ENCODE assay signal across 10 mouse cellular contexts in genomic region chr14:7105124-7105802, GRCm38 (mm10). TPM values are rescaled to one million over a fixed set of nuclear protein-coding genes. Genes with fewer than 3 reads are reported as not detected.
DNase-seq lines count a peak whose midpoint lies in the region; ATAC-seq lines count a peak whose summit lies in the region.
"Not testable (repeated sequence)": the region's sequence is repeated elsewhere in the genome, so short reads cannot be mapped to it uniquely, and the experiment has no call there.
"Had no signal": no experiment of that assay in that cellular context is flagged by ENCODE, and none has a peak within 500 bp of the region (broad histone marks: within the 10 kb centered on the region; RNA-seq: fewer than 3 reads in every experiment).

No protein-coding gene starts in this region.

- not testable (repeated sequence) for H3K4me1 ChIP-seq in embryonic facial prominence, embryonic 11.5 days (ENCODE audit: control insufficient read depth, insufficient read depth, low read length); hindbrain, embryonic 16.5 days (ENCODE audit: control insufficient read depth, insufficient read depth, low read depth, low read length); lung, embryonic 15.5 days

- 0 out of 2 replicates have a peak overlapping the region, but pooled peaks have one; percentile 28 for H3K27ac ChIP-seq in embryonic facial prominence, embryonic 11.5 days (replicated peaks; ENCODE audit: low read depth, low read length)
- H3K27ac ChIP-seq in hindbrain, embryonic 16.5 days (ENCODE audit: low read depth, low read length): peak overlapping the region; percentile 80
- peak overlapping the region; percentile 76 for H3K27ac ChIP-seq in lung, embryonic 15.5 days

- H3K4me2 ChIP-seq in embryonic facial prominence, embryonic 11.5 days (ENCODE audit: low read depth, low read length): peak overlapping the region; percentile 45
- peak overlapping the region; percentile 51 for H3K4me2 ChIP-seq in hindbrain, embryonic 16.5 days (ENCODE audit: low read length)
- peak overlapping the region; percentile 68 for H3K4me2 ChIP-seq in lung, embryonic 15.5 days

- peak overlapping the region; percentile 41 for H3K4me3 ChIP-seq in embryonic facial prominence, embryonic 11.5 days (ENCODE audit: low read depth, low read length)
- H3K4me3 ChIP-seq in hindbrain, embryonic 16.5 days (ENCODE audit: low read length): peak overlapping the region; percentile 45
- H3K4me3 ChIP-seq in lung, embryonic 15.5 days: peak overlapping the region; percentile 46

- not testable (repeated sequence) for H3K27me3 ChIP-seq in embryonic facial prominence, embryonic 11.5 days (ENCODE audit: control insufficient read depth, insufficient read depth, low read length); hindbrain, embryonic 16.5 days (replicated peaks; ENCODE audit: control insufficient read depth, insufficient read depth, low read length); lung, embryonic 15.5 days

- peak; percentile 2 to 25 for DNase-seq in adrenal gland, adult (ENCODE audit: inconsistent age in 2 of 2, low spot score in 1 of 2)
- peak; percentile 33 for DNase-seq in embryonic facial prominence, embryonic 11.5 days (ENCODE audit: low spot score)
- peak; percentile 0 for DNase-seq in heart, adult 18-20 months
- DNase-seq in left cerebral cortex, adult 18-20 months (ENCODE audit: low spot score in 2 of 2): peak; percentile 1 to 18
- peak; percentile 42 for DNase-seq in retina, embryonic 14.5 days (ENCODE audit: low spot score)
- peak; percentile 2 for DNase-seq in thymus, postnatal 10 days (ENCODE audit: low spot score in 2 of 2)

- not testable (repeated sequence) for H3K36me3 ChIP-seq in embryonic facial prominence, embryonic 11.5 days (replicated peaks; ENCODE audit: control insufficient read depth, insufficient read depth, low read depth, low read length); hindbrain, embryonic 16.5 days (ENCODE audit: control insufficient read depth, insufficient read depth, low read length); lung, embryonic 15.5 days

- H3K9ac ChIP-seq in embryonic facial prominence, embryonic 11.5 days (replicated peaks; ENCODE audit: low read length): peak overlapping the region; percentile 69
- H3K9ac ChIP-seq in hindbrain, embryonic 16.5 days (ENCODE audit: low read depth, low read length): peak overlapping the region; percentile 70
- peak overlapping the region; percentile 31; the same call in 1 of the 2 replicates for H3K9ac ChIP-seq in lung, embryonic 15.5 days

- WGBS in embryonic facial prominence, embryonic 11.5 days: 0% methylated on average over 2 of the region's 54 CpGs
- WGBS in hindbrain, embryonic 16.5 days: 0% methylated on average over 3 of the region's 54 CpGs
- WGBS in lung, embryonic 15.5 days: 0% methylated on average over 10 of the region's 54 CpGs

- H3K9me3 ChIP-seq in embryonic facial prominence, embryonic 11.5 days (replicated peaks; ENCODE audit: control insufficient read depth, low read length); hindbrain, embryonic 16.5 days (ENCODE audit: control insufficient read depth, low read length); lung, embryonic 15.5 days: not testable (repeated sequence)

- ATAC-seq in embryonic facial prominence, embryonic 11.5 days (replicated peaks; ENCODE audit: insufficient number of reproducible peaks, low FRiP score, low TSS enrichment, low read depth); lung, embryonic 15.5 days (ENCODE audit: borderline replicate concordance, extremely low read depth, low FRiP score, low TSS enrichment): not testable (repeated sequence)
- ATAC-seq in hindbrain, embryonic 16.5 days: peak; percentile 73

RNA-seq across cellular contexts. Expression of gene Gm3696, which starts 4.8 kb away (rescaled TPM):
- 2.3 and 2.5 TPM in 2 replicates for polyA plus RNA-seq in embryonic facial prominence, embryonic 11.5 days (2014; fragmentation: Nextera tagmentation; extraction: Ambion mirVana)
- not detected for total RNA-seq in heart, adult 18-20 months (2021)
- polyA plus RNA-seq in hindbrain, embryonic 16.5 days (2015; fragmentation: Nextera tagmentation; extraction: Ambion mirVana): 7.3 and 8.4 TPM in 2 replicates
- 1 to 10 TPM; 1.9 to 2.5 TPM for total RNA-seq in left cerebral cortex, adult 18-20 months (2021)
- polyA plus RNA-seq in lung, embryonic 15.5 days (2015; fragmentation: Nextera tagmentation; extraction: Ambion mirVana): 0.94 and 1.00 TPM in 2 replicates

RNA-seq across cellular contexts. Expression of gene Gm6676, which starts 19.9 kb away (rescaled TPM):
- polyA plus RNA-seq in embryonic facial prominence, embryonic 11.5 days (2014; fragmentation: Nextera tagmentation; extraction: Ambion mirVana): not detected in 2 replicates
- not detected for total RNA-seq in heart, adult 18-20 months (2021)
- polyA plus RNA-seq in hindbrain, embryonic 16.5 days (2015; fragmentation: Nextera tagmentation; extraction: Ambion mirVana): not detected in 2 replicates
- total RNA-seq in left cerebral cortex, adult 18-20 months (2021): not detected
- not detected in 2 replicates for polyA plus RNA-seq in lung, embryonic 15.5 days (2015; fragmentation: Nextera tagmentation; extraction: Ambion mirVana)
- total RNA-seq: gastrocnemius, postnatal 14 days had no signal
- polyA plus RNA-seq: liver, embryonic 14.5 days had no signal

Comparison
In these comparisons a context has a peak if more than half of its experiments do, and no peak if none do; other contexts are left out.
1. H3K27ac ChIP-seq: peak in every context shown above with its lines; median percentile 80 in hindbrain, embryonic 16.5 days; 76 in lung, embryonic 15.5 days; 28 in embryonic facial prominence, embryonic 11.5 days.